Mouse (Mus musculus) CD4-positive, CD25-positive, alpha-beta regulatory T cell, adult 4 months (primary cell): ENCODE data around the gene Dnajc30. TPM values are rescaled to one million over a fixed set of nuclear protein-coding genes. Genes with fewer than 3 reads are reported as not detected.
"Not testable (repeated sequence)": the region's sequence is repeated elsewhere in the genome, so short reads cannot be mapped to it uniquely, and the experiment has no call there.

Source experiments
- ATAC-seq: one replicate; pipeline ENCODE4 v1.8.0; 2017
- polyA plus RNA-seq, 2 experiments: library from polyadenylated mRNA; unstranded; fragments of 100-300 nt; shearing (Covaris generic); gene quantifications; one replicate each; pipeline ENCODE4 v1.2.1; 2017

Gene Dnajc30
- polyA plus RNA-seq, 2 experiments from 2014 or later, result 23.4 to 36.6 TPM

DNA sequence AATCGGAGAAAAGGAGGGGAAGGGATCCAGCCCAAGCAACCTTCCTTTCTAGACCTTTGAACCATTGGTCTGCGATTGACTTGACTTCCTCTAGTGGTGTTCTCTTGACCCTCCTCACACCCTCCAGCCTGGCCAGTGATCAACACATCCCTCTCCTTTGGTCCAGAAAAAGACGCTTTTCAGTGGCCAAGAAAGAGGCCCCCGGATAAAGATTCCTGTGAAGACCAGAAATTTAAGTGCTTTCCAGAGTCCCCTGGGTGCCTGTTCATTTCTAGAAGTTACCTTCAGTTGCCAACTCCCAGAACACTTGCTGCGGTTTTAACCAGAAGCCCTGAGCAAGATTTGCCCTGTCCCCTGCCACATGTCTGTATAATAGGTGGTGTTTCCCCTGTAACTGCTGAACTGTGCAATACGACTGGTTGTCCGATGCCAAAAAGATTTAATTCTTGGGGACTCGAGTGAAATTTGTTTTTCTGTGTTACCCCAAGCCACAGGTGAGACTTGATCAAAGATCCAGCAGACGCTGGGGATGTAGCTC is 976 bp downstream of the Dnajc30 start, which contains the start of gene Bud23:
TSS of gene Bud23 (minus strand) at position 51 of the 538 bp plus-strand sequence.
- ATAC-seq, result not testable (repeated sequence)

DNA sequence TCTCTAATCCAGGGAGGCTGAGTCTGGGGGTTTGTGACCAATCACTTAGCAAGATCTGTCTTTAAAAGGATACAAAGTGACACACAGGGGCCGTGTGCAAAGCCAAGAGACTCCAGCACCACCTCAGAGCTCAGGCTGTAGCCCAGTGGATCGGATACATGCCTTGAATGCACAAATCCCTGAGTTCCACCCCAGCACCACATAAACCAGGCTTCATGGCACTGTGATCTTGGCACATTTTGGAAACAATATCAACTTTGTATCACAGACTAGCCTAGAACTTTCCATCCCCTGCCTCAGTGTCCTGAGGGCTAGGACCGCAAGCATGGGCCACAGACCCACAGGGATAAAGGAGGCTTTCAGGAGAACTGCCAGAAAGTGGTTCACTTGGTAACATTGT is 2.0 kb downstream of the Dnajc30 start:
- ATAC-seq, result no peak

DNA sequence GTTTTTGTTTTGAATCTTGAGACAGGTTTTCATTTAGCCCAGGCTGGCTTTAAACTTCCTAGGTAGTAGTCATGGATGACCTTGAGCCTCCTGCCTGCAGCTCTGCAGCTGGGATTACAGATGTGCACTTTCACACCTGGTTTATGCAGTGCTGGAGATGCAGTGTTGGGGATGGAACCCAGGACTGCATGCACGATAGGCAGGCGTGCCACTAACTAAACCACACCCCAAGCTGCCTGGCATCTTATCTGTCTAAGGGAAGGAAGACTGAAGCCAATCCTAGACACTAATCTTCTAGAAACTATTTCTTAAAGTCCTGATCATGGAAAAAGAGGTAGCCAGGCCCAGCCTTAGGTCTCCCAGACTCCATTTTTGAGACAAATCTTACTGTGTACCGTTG is 6.4 kb downstream of the Dnajc30 start:
- no peak for ATAC-seq

DNA sequence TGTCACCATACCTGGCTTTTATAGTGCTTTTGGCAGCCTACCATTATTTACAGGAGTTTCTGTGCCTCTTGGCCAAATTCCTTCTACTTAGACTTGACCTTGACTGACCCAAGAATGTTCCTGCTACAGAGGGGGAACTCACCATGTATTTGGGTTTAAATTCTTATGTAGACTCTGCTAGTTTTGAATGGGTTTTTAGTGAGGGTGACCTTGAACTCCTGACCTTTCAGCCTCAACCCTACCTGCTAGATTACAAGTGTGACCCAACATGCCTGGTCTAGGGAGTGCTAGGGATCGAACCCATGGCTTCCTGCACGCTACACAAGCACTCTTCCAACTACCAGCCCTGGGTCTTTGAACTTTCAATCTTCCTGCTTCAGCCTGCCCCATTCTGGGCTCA is 8.1 kb downstream of the Dnajc30 start:
- no peak for ATAC-seq

DNA sequence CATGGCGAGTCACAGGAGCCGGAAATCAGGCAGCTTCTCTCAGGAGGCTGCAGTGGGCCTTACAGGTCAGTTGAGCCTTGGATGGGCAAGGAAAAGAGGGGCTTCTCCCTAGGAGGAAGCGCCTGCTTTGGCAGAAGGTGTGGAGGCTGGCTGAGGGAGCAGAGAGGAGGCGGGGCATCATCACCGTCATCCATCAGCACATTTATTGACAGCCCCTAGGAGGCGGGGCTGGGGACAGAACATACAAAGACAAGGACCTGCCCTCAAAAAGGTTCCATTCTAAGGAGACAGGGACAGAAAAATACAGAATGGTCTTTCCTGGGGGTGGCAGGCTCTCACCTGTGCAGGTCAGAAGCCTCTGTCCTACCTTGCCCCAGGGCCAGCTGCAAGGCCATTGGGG is 8.7 kb downstream of the Dnajc30 start:
- ATAC-seq, result no peak

DNA sequence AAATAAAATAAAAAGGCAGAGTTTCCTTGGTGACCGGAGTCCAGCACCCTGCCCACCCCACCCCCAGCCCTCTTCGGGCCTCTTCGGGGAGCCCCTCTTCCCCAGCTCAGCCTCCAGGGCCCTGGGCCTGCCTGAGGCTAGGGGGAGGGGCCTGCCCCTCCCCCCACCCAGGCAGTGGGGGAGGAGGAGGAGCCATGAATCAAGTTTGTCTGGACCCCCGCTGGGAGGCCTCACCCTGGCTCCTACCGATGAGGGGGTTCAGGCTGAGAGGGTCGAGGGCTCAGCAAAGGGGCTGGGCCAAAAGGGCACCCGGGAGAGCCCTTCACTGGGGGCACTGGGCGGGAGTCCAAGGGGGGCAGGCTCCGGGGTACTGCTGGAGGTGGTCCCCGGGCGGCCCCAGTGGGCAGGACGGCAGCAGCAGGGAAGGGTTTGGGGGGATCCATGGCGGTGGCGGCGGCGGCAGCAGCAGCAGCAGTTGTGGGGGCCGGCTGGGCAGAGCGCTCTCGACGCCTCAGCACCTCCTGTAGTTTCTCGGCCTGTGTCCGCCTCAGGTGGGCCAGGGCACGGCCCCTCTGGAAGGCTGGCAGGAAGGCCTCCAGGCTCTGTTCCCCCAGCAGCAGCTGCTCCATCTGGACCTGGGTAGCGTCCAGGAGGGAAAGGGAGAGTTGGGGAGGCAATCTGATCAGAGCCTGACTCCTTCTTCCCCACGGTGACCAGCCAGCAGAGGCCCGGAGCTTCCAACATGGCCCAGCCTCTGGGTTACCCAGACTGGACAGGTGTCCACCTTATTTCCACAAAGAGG is 9.5 kb downstream of the Dnajc30 start:
- ATAC-seq, result no peak

DNA sequence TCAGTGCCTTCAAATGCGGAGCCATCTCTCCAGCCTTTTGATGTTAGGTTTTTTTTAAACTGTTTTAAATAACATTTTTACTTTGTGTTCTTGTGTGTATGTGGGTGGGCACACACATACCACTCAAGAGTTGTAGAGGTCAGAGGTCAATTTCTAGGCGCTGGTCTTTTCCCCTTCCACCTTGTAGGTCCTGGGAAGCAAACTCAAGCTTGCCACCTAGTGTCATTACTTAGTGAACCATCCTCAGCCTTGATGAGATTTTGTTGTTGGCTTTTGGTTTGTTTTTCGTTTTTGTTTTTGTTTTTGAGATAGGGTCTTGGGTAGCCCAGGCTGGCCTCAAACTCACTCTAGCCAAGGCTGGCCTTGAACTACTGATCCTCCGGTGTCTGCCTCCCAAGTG is 11.7 kb downstream of the Dnajc30 start:
- no peak for ATAC-seq

DNA sequence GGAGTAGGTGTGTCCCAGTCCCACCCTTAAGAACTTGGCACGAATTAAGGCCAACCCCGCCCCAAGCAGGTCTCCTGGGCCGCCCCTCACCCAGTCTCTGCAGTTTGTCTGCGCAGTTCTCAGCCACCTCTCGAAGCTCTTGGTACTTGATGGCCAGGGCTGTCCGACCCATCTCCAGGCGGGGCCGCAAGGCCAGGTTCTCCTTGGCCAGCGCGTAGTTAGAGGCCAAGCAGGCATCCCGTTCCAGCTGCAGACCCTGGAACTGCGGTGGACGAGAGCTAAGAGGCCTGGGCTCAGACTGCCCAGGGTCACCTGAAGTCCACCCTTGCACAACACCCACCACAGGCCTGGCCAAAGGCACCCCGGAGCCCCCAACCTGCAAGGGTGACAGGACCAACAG is 12.4 kb downstream of the Dnajc30 start:
- no peak for ATAC-seq

DNA sequence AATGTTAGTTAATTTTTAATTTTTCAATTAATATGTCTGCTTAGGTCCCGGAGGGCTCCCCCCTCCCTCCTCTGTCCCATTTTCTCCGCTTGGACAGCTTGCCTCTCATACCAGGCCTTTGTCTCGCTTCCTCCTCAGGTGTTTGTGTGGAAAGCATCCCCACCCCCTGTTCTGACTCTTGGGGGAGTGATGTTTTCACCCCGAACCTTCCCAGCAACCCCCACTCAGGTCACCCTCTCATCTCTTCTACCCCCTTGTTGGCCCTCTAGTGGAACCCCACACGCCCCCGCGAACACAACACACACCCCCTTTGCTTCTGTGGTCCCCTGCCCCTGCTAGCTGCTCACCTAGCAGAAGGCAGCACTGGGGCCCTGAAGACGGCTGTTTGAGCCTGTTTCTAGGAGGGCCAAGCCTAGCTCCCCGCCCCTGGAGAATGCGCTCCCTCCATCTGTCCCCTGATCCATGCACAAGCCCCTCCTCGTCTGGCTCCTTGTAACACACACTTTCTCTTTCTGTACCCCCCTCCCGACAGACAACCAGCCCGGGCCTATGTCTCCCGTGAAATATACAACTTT is 13.0 kb downstream of the Dnajc30 start:
- ATAC-seq, result no peak

DNA sequence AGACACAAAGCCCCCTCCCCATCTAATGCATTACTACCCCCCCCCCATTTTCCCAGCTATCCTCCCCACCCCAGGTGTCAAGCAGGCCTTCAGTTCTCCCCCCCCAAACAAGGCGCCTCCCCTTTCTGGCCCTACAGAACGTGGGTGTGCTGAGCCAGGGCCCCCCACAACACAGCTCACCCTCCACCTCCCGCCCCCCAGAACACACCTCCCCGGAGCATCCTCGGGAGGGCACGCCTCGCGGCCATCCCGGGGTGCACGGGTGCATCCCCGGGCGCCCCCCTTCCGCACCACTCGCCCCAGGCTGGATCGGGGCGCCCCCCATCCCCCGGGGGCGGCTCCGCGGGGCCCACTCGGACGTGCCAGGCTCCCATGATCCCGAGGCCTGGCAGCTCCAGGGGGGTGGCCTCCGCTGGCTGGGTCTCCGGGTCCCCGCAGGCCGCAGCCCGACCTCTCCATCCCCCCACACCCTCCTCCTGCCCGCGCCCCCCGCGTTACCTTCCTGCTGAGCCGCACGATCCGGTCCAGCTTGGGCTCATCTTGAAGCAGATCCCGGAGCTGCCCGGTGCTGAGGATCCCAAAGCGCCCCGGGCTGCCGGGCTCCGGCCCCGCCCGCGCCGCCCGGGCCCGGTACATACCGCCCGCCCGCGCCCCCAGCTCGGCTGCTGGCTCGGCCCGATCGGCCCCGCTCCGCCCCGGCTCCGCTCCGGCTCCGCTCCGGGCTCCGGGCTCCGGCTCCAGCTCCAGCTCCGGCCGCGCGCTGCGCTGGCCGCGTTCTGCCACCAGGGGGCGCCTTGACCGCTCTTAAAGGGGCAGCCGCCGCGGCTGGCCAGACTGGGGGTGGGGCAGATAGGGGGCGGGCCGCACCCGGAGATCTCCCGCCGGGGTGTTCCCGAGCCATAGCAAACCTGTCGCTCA is 13.8 kb downstream of the Dnajc30 start, which contains the start of gene Vps37d:
TSS of gene Vps37d (minus strand) at position 703 of the 918 bp plus-strand sequence.
- peak; percentile 89 for ATAC-seq

DNA sequence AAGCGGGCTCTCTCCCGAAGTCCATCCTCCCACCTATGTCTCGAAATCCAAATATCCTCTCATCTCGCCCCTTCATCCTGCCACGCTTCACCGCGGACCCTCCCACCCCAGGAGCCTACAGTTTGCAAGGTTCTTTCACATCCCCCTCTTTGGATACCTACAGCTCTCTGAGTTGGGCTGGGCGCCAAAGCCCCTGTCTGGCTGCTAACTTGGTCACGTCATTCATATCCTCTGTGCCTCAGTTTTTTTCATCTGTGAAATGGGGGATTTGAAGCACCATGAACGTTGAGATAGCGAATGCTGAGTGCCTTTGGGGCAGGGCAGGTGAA is 14.4 kb downstream of the Dnajc30 start:
- ATAC-seq, result no peak

DNA sequence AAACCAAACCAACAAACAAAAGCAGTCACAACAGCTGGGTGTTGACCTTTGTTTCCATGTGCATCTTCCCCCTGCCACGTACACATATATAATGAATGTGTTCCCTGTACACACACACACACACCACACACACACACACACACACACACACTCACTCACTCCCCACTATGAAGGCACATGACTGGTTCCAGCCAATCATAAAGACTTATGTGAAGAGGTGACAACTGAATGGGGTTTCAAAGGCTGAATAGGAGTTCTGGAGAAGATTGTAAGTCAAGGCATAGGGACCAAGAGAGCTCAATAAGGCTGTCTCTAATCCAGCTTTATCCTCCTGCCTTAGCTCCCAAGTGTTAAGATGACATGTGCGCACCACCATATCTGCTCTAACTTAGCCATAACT is 15.6 kb downstream of the Dnajc30 start:
- ATAC-seq, result no peak

DNA sequence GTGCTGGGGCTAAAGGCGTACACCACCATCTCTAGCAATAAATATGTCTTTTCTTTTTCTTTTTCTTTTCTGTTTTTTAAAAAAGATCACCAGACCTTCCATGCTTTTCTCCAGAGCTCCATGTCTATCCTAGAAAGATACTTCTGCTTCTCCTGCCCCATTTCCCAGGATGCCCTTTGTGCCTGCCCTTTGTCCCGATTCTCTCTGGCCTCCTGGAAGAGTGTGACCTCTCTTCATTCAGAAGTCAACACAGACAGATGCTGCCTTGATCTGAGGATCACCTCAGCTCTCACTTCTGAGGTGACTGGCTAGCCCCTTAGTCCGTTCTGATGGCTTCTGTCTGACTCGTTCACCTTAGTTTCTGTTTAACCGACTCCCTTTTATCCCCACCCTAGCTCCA is 16.5 kb downstream of the Dnajc30 start:
- ATAC-seq, result no peak

DNA sequence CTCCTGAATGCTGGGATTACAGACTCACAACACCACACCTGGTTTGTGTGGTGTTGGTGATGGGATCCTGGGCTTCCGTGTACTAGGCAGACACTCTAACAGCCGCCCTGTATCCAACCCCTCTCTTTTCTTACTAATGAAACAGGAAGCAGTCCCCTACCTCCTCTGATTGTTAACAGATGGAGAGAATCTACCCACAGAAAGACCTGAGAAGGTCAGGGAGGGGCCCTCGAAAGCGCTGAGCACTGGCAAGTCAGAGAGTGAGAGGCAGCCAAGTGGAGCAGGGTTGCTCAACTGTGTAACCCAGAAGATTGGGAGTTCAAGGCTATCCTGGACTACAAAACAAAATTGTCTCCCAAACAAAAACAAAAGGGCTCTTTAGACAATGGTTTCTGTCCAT is 22.9 kb downstream of the Dnajc30 start:
- no peak for ATAC-seq

DNA sequence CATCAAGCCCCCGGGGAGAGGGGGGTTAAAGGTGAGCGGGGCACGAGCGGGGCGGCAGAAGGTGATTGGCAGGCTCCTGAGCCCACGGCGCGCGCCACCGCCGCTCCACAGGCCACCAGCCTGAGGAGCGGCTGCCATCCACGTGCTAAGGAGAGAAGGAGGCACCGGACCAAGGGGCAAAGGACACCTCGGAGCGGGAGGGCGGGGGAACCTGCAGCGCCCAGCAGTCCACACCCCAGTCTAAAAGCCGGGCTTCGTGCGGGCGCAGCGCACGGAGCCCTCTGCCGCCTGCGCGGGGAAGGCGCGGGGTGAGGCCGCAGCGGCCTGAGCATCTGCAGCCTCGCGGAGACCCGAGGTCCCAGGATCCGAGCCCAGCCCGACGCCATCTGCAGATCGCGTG is 25.7 kb downstream of the Dnajc30 start, which contains the start of gene Mlxipl:
TSS of gene Mlxipl (plus strand) at position 238 of the 400 bp plus-strand sequence.
- no peak for ATAC-seq

DNA sequence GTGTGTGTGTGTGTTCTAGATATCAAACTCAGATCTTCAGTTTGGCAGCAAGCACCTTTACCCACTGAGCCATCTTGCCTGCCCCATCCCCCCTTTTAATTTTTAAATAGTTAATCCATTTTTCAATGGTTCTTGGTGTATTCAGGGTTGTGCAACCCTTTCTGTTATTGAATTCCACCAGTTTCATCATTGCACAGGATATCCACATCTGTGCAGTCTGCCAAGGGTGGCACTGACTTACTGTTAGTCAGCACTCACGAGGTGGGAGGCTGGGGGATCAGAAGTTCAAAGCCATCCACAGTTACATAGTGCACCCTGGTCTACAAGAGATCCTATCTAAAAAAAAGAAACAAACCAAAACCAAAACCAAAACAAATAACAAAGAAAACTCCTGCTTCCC is 37.0 kb downstream of the Dnajc30 start:
- no peak for ATAC-seq

DNA sequence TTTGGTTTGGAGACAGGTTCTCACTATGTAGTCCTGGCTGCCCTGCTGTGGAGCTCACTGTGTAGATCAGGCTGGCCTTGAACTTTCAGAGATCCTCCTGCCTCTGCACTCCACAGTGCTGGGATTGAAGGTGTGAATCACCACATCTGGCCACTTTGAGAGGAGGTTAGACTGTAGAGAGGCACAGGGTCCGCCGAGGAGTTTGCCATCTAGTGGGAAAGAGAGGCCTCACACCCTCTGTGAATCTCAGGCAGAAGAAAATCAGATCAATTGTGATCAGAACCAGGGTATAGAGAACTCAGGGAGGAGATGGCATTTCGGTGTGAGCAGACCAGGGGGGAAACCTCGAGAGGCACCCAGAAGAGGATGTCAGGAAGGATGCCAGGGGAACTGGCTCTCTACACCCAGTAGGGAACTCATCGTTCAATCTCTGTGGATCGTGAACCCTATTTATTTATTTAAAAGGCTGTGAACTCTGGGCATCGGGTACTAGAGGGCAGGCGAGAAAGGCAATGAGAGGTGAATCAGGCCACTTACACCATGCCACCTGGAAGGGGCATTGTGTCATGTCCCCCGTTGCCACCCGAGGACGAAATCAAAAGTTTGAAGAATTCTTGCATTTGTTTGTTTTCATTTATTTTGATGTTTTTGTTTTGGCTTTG is 40.1 kb downstream of the Dnajc30 start:
- peak; percentile 57 for ATAC-seq

DNA sequence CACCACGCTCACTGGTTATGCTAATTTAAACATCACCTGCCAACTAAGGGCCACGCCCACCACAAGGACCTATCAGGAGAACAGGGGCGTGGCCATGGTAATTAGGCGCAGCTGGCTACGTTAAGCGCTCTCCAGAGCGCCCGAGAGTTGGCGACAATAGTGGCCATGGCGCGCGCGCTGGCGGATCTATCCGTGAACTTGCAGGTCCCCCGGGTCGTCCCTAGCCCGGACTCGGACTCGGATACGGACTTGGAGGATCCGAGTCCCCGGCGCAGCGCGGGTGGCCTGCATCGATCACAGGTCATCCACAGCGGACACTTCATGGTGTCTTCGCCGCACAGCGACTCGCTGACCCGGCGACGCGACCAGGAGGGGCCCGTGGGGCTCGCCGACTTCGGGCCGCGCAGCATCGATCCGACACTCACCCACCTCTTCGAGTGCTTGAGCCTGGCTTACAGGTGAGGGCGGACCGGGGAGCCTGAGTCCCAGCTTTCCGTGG is 42.8 kb downstream of the Dnajc30 start:
- peak; percentile 73 for ATAC-seq

DNA sequence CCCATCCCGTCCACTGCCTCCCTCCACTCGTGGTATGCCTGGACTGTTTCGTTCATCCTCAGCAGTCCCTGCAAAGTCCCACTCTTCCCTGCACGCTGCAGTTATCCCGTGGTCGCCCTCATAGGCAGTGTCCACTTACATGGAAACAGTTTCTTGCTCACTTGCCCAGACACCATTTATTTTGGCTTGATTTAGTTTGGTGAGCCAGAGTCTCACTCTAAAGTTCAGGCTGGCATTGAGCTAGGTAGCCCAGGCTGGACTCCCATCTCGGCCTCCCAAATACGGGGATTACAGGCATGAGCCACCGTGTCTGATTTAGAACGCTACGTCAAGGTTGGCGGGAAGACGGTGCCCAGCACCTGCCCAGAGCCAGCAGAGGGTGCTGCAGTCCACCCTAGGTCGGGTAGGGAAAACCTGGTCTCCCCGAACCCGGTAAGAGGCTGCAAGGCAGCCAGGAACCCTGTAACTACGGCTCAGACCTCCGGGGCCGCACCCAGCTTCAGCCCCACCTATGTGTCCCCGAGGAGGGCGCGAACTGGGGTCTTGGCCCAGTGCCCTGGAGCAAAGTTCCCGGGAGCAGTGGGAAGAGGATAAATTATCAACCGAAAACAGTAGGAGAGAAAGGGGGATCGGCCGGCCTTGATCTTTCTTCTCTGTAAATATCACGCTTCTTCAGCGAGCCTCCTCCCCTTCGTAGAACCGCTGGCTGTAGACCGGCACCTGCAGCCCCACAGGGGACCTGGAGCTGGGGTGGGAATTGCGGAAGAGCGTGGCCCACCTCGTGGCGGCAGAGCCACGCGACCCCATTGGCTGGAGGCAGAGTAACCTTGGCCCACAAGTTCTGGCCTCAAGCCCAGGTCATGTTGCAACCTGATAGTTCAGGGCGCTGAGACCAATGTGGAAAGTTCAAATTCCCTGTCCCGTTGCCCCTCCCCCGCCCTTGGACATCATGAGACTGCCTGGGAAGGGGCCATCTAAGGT is 43.8 kb downstream of the Dnajc30 start:
- peak; percentile 58 for ATAC-seq

DNA sequence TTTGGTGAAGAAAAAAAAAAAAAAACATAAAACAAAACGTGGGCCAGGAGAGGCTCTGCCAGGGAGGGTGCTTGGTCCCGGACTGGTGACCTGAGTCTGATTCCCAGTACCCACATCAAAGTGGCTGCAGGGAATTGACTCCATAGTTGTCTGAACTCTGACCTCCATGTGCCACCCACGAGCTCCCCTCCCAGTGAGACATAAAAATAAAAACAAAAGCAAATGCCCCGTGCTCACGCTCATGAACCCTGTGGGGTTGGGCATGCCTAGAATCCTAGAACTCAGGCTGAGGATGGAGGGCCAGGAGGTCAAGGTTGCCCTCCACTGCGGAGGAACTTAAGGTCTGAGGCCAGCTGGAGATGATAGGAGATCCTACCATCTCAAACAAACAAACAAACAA is 45.0 kb downstream of the Dnajc30 start:
- no peak for ATAC-seq

DNA sequence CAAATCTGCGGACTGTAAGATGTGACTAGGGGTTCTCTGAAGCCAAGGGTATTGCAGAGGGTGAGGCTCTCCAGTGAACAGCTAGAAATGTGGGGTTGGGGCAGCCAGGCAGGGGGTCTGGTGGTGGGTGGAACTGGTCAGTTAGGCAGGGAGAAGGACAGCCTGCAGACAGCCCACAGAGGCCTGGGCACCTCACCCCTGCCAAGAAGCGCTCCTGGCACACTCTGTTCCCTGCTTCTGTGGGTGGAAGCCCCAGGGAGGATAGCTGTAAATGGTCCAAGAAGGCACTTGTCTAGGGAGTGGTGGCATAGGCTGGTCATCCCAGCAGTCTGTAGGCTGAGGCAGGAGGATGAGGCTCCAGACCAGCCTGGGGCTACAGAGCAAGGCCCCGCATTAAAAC is 45.4 kb downstream of the Dnajc30 start:
- ATAC-seq, result no peak
